Mouse (Mus musculus) neural tube, embryonic 14.5 days (tissue): ENCODE data around the gene D7Ertd443e. TPM values are rescaled to one million over a fixed set of nuclear protein-coding genes. Genes with fewer than 3 reads are reported as not detected.

ENCODE experiments used
- ATAC-seq: fragments of 200-750 bp; cut with Nextera tagmentation; 2 replicates; pipeline ENCODE4 v1.8.0; 2017; ENCODE audit warnings: low read depth, mild to moderate bottlenecking, moderate TSS enrichment, moderate library complexity
- H3K27ac ChIP-seq: fragments of 300-500 bp; sonication (generic); 2 replicates; pipeline ENCODE4 v1.5.1; 2014; ENCODE audit warnings: low read depth, mild to moderate bottlenecking, control low read depth, low read length, moderate library complexity, mixed read lengths
- H3K27me3 ChIP-seq: fragments of 300-500 bp; sonication (generic); 2 replicates; pipeline ENCODE4 v1.6.1; 2014; ENCODE audit warnings: low read length; ENCODE audit not compliant: control insufficient read depth, insufficient read depth
- H3K36me3 ChIP-seq: fragments of 300-500 bp; sonication (generic); 2 replicates; pipeline ENCODE4 v1.6.1; 2014; ENCODE audit warnings: low read length, mixed read lengths; ENCODE audit not compliant: control insufficient read depth, insufficient read depth
- H3K4me1 ChIP-seq: fragments of 300-500 bp; sonication (generic); 2 replicates; pipeline ENCODE4 v1.6.1; 2014; ENCODE audit warnings: low read length; ENCODE audit not compliant: control insufficient read depth, insufficient read depth
- H3K4me2 ChIP-seq: fragments of 300-500 bp; sonication (generic); 2 replicates; pipeline ENCODE4 v1.6.1; 2014; ENCODE audit warnings: mild to moderate bottlenecking, low read depth, low read length, control low read depth
- H3K4me3 ChIP-seq: fragments of 300-500 bp; sonication (generic); 2 replicates; pipeline ENCODE4 v1.5.1; 2014; ENCODE audit warnings: low read depth, low read length, control low read depth, mixed read lengths
- H3K9ac ChIP-seq: fragments of 300-500 bp; sonication (generic); replicated peaks from 2 replicates; pipeline ENCODE4 v1.6.1; 2014; ENCODE audit warnings: low read depth, mild to moderate bottlenecking, control low read depth, low read length, mixed read lengths
- H3K9me3 ChIP-seq: fragments of 300-500 bp; sonication (generic); 2 replicates; pipeline ENCODE4 v1.6.1; 2016; ENCODE audit warnings: low read length; ENCODE audit not compliant: control insufficient read depth
- WGBS: fragments of 180-500 bp; shearing (Covaris S2); extraction: QIAGEN DNeasy Blood & Tissue Kit; methylation state at CpG from one replicate; pipeline ENCODE4 v1.1.7; 2014; 5-methylcytosine and 5-hydroxymethylcytosine counted together
- polyA plus RNA-seq: library from polyadenylated mRNA; unstranded; fragments of >200 nt; fragmentation: Nextera tagmentation; extraction: Ambion mirVana; gene quantifications from 2 replicates; pipeline ENCODE4 v1.2.1, GENCODE M21; 2014

Gene D7Ertd443e
- polyA plus RNA-seq, 1 experiment from 2014 or later: 0.47 TPM

DNA sequence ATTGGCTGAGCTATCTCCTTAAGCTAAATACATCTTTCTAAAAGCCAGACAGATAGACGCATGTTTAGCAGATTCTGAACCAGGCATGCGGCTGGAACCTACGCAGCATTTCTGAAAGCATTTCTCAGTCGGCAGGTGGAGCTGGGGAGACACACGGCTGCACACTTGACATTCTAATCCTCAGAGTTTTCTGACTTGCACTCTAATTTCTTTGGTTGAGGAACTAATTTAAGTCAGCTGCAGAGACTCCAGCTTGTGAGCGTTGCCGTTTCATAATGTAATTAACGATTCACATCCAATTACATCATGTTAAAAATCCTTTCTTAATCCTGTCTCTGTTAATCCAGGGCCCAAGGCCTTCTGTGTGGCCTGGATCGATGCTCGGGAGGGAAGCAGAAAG is 64.5 kb downstream of the D7Ertd443e start:
- H3K9me3 ChIP-seq: no peaks in the 10 kb centered on the region
- H3K4me3 ChIP-seq: no peak overlapping the region
- H3K36me3 ChIP-seq: no peaks in the 10 kb centered on the region
- H3K27ac ChIP-seq: no peak overlapping the region
- no peak overlapping the region for H3K4me2 ChIP-seq
- no peaks in the 10 kb centered on the region for H3K4me1 ChIP-seq
- H3K9ac ChIP-seq: no peak overlapping the region
- 74% methylated on average over 10 of the region's 10 CpGs for WGBS
- H3K27me3 ChIP-seq: no peaks in the 10 kb centered on the region
- ATAC-seq: no peak

DNA sequence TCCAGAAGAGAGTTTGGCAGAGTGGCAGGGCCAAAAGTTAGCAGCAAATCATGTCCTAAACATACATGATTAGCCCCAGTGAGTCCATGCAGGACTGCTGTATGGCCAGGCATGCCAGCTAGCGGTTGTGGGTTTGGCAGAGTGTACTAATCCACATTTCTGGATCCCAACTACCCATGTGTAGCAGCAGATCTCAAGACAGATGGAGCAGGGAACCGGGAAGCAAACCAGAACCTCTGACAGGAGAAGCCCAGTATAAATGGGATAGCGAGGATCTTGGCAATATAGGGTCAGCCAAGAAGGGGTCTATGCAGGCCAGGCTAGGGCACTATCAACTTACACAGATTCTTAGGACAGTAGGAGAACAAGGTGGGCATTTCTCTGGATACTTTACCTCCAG is 83.4 kb downstream of the D7Ertd443e start:
- Histone ChIP-seq H3K27ac (no peak overlapping the region), H3K4me2 (no peak overlapping the region), H3K36me3 (no peaks in the 10 kb centered on the region), H3K4me1 (no peaks in the 10 kb centered on the region), H3K4me3 (no peak overlapping the region), H3K9me3 (no peaks in the 10 kb centered on the region), H3K9ac (no peak overlapping the region), H3K27me3 (no peaks in the 10 kb centered on the region)
- 91% methylated on average over 3 of the region's 3 CpGs for WGBS
- ATAC-seq: no peak

DNA sequence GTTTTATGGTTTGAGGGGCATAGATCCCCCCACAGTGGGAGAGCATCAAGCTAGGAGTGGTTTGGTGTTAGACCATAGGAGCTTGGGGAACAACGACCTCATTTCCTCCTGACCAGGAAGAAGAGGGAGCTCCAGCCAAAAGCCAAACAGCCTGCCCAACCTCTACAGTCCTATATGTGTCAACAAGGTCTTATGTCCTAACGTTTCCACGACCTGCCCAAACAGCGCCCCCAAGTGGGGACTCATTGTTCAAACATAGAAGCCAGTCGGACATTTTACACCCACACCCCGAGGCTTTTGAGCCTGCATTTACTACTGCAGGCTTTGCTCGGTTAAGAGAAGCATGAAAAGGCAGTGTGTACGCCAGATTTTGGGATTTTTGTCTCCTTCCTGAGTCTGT is 84.2 kb downstream of the D7Ertd443e start:
- H3K27me3 ChIP-seq: no peaks in the 10 kb centered on the region
- H3K27ac ChIP-seq: no peak overlapping the region
- no peak overlapping the region for H3K4me3 ChIP-seq
- no peak overlapping the region for H3K9ac ChIP-seq
- no peaks in the 10 kb centered on the region for H3K9me3 ChIP-seq
- no peaks in the 10 kb centered on the region for H3K36me3 ChIP-seq
- H3K4me2 ChIP-seq: no peak overlapping the region
- WGBS: 47% methylated on average over 8 of the region's 8 CpGs
- ATAC-seq: no peak
- H3K4me1 ChIP-seq: no peaks in the 10 kb centered on the region

DNA sequence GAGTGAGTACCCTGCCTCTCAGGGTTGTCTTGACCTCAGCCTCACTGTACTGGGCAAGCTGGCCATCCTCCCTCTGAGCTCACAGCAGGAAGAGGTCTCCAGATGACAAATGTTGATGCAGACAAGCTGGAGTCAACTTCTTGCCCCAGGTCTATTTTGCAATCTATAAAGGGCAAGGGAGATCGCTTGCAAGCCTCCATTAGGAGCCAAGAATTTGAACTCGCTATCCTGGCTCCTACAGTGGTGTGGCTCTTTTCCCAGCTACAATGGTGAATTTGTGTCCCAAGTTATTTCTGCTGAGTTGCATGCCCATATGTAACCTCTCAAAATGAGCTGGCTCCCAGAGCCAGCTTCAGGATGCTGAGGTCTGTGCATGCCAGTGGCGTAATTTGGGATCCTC is 92.7 kb downstream of the D7Ertd443e start:
- H3K4me1 ChIP-seq: no peaks in the 10 kb centered on the region
- no peak overlapping the region for H3K4me3 ChIP-seq
- no peak for ATAC-seq
- H3K27me3 ChIP-seq: no peaks in the 10 kb centered on the region
- H3K9ac ChIP-seq: no peak overlapping the region
- H3K36me3 ChIP-seq: no peaks in the 10 kb centered on the region
- 87% methylated on average over 3 of the region's 3 CpGs for WGBS
- no peaks in the 10 kb centered on the region for H3K9me3 ChIP-seq
- H3K27ac ChIP-seq: no peak overlapping the region
- H3K4me2 ChIP-seq: no peak overlapping the region

DNA sequence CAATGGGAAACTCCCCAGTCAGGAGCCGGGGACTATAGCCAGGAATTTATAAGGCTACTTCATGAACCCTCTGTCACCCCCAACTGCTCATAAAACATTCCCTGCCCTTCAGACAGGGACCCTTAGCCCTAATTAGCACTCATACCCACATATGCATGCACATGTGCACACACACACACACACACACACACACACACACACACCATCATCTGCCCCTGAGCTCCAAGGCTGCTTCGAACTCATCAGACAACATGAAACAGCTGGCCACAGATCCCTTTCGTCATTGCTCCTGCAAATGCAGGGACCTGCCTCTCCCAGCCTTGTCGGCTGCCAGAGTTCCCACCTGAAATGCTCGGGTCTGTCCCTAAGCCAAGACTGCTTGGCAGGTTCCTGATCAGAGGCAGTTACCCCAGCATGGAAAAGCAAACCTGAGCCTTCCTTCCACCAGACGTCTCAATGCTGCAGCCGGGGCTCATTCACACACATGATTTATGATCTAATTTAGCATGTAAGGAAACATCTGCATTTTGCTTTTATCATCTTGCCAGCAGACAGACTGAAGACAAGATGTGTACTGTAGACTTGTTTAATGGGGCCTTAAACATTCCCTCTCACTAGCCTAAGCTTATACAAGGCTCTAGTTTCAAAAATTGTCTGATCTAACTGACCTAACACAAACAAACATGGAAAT is 95.7 kb downstream of the D7Ertd443e start:
- Histone ChIP-seq H3K9ac (no peak overlapping the region), H3K9me3 (no peaks in the 10 kb centered on the region), H3K4me2 (no peak overlapping the region), H3K27ac (no peak overlapping the region), H3K4me1 (no peaks in the 10 kb centered on the region), H3K4me3 (no peak overlapping the region), H3K36me3 (no peaks in the 10 kb centered on the region), H3K27me3 (no peaks in the 10 kb centered on the region)
- no peak for ATAC-seq
- WGBS: 27% methylated on average over 7 of the region's 7 CpGs

DNA sequence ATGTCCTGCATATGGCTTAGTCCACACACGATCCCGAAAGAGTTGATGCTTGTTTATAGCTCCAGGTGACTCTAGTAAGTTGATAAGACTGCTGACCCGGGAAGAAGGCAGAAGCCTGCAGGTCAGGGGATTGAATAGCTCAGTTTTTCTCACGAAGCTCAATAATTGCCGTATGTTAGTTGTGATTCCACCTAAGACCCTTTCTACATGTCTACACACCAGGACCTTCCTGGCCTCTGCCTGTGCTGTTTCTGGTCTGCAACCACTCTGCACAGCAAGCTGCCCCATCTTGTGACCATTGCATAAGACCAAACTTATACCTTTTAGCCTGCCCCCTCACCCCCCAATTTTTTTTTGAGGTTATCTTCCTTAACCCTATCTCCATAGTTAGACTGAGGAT is 96.3 kb downstream of the D7Ertd443e start:
- no peak overlapping the region for H3K4me3 ChIP-seq
- no peak overlapping the region for H3K27ac ChIP-seq
- no peaks in the 10 kb centered on the region for H3K27me3 ChIP-seq
- H3K9ac ChIP-seq: no peak overlapping the region
- no peak overlapping the region for H3K4me2 ChIP-seq
- H3K36me3 ChIP-seq: no peaks in the 10 kb centered on the region
- no peaks in the 10 kb centered on the region for H3K4me1 ChIP-seq
- ATAC-seq: no peak
- 91% methylated on average over 5 of the region's 5 CpGs for WGBS
- no peaks in the 10 kb centered on the region for H3K9me3 ChIP-seq

GRCm38 (mm10) chr7:134287570-134288222 is 97.8 kb downstream of the D7Ertd443e start:
- Histone ChIP-seq H3K9ac (no peak overlapping the region), H3K27me3 (no peaks in the 10 kb centered on the region), H3K4me2 (no peak overlapping the region), H3K27ac (no peak overlapping the region), H3K9me3 (no peaks in the 10 kb centered on the region), H3K4me3 (no peak overlapping the region), H3K4me1 (no peaks in the 10 kb centered on the region), H3K36me3 (no peaks in the 10 kb centered on the region)
- ATAC-seq: no peak
- WGBS: 83% methylated on average over 6 of the region's 6 CpGs

- no peak overlapping the region for H3K4me2 ChIP-seq
- no peaks in the 10 kb centered on the region for H3K4me1 ChIP-seq
- no peaks in the 10 kb centered on the region for H3K9me3 ChIP-seq
- H3K9ac ChIP-seq: no peak overlapping the region
- H3K36me3 ChIP-seq: no peaks in the 10 kb centered on the region
- WGBS: 87% methylated on average over 5 of the region's 5 CpGs
- no peak overlapping the region for H3K27ac ChIP-seq
- ATAC-seq: no peak
- no peaks in the 10 kb centered on the region for H3K27me3 ChIP-seq
- no peak overlapping the region for H3K4me3 ChIP-seq
These were observed 112.5 kb downstream of the D7Ertd443e start for GRCm38 (mm10) chr7:134272956-134273355.

DNA sequence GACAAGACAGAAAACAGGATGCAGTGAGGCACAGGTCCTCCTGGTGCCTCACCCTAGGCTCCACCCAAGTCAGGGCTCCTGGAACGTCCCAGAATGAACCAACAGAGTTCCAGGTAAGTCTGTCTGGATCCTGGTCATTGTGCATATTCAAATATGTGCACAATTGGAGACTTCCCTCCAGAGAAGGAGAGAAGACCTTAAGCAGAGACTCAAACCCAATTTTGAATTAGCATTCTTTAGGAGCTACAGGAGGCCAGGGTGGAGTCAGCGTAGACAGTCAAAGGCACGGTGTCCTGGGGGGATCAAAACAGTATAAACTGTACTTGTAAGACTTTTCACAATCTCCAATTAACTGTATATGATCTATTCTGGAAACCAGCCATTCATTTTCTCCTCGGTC is 113.0 kb downstream of the D7Ertd443e start:
- Histone ChIP-seq H3K36me3 (no peaks in the 10 kb centered on the region), H3K27ac (no peak overlapping the region), H3K9me3 (no peaks in the 10 kb centered on the region), H3K27me3 (no peaks in the 10 kb centered on the region), H3K4me2 (no peak overlapping the region), H3K9ac (no peak overlapping the region), H3K4me3 (no peak overlapping the region), H3K4me1 (no peaks in the 10 kb centered on the region)
- 71% methylated on average over 4 of the region's 4 CpGs for WGBS
- ATAC-seq: no peak
